In the genomic region with DNA sequence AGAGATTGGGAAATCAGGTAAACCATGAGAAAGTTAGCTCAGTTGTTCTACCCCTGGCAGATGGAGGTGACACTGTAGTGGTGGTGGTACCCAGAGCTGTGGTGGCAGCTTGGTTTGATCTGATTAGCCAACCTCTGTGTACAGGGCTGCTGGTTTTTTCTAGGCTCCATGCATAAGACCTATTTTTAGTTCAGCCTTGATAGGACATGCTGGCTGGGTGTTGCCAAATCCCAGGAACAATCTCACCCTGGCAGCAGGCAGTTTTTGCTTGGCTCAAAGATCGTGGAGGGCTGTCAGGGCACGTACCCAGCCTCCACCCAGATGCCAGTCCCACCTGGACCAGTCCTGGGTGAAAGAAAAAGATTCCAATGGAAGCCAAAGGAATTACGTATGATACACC, we compare ENCODE assay signal across 12 mouse cellular contexts.
A peak's percentile ranks its signal among the peaks of the same experiment; 100 is the strongest.
DNase-seq lines count a peak whose midpoint lies in the region; ATAC-seq and TF ChIP-seq lines count a peak whose summit lies in the region.
"Had no signal": no experiment of that assay in that cellular context is flagged by ENCODE, and none has a peak within 500 bp of the region (broad histone marks: within the 10 kb centered on the region; RNA-seq: fewer than 3 reads in every experiment).

No protein-coding gene starts in this region.

- no peaks in the 10 kb centered on the region for H3K36me3 ChIP-seq in kidney, adult 2 months (ENCODE audit: control insufficient read depth, insufficient read depth, low read length)
- no peaks in the 10 kb centered on the region for H3K36me3 ChIP-seq in kidney, embryonic 15.5 days
- no peaks in the 10 kb centered on the region for H3K36me3 ChIP-seq in hindbrain, postnatal 0 days (ENCODE audit: insufficient read depth, low read length)
- H3K36me3 ChIP-seq: G1E had no signal

- intact Hi-C loops in heart, postnatal 36 days (cut with DNase I): no loop called here

- H3K4me3 ChIP-seq in kidney, adult 2 months (ENCODE audit: insufficient read depth, low read depth, low read length): no peak overlapping the region
- H3K4me3 ChIP-seq in kidney, embryonic 15.5 days (replicated peaks): no peak overlapping the region
- no peak overlapping the region for H3K4me3 ChIP-seq in hindbrain, postnatal 0 days (ENCODE audit: low read length)

- H3K27ac ChIP-seq in kidney, adult 2 months (ENCODE audit: insufficient read depth, low read depth, low read length): no peak overlapping the region
- H3K27ac ChIP-seq in kidney, embryonic 15.5 days: no peak overlapping the region
- H3K27ac ChIP-seq in hindbrain, postnatal 0 days: no peak overlapping the region

- H3K4me1 ChIP-seq in kidney, adult 2 months (ENCODE audit: control insufficient read depth, insufficient read depth, low read length): peaks cover 4% of the 10 kb centered on the region; the same call in 1 of the 2 replicates
- H3K4me1 ChIP-seq in kidney, embryonic 15.5 days: peaks cover 9% of the 10 kb centered on the region; the same call in 1 of the 2 replicates
- no peaks in the 10 kb centered on the region for H3K4me1 ChIP-seq in hindbrain, postnatal 0 days (ENCODE audit: insufficient read depth, low read length)

- WGBS in kidney, adult 2 months: 73% methylated on average over 3 of the region's 3 CpGs
- WGBS in kidney, embryonic 15.5 days: 91% methylated on average over 3 of the region's 3 CpGs
- WGBS in hindbrain, postnatal 0 days: 87% methylated on average over 3 of the region's 3 CpGs

- ATAC-seq in kidney, embryonic 15.5 days (replicated peaks; ENCODE audit: low FRiP score): no peak
- no peak for ATAC-seq in CD4-positive, CD25-positive, alpha-beta regulatory T cell, adult 4 months
- no peak for ATAC-seq in hindbrain, postnatal 0 days
- ATAC-seq: activated CD4-positive, CD25-positive, alpha-beta regulatory T cell, adult 4 months had no signal

- H3K4me2 ChIP-seq in kidney, embryonic 15.5 days: no peak overlapping the region
- H3K4me2 ChIP-seq in hindbrain, postnatal 0 days (ENCODE audit: low read depth, low read length): no peak overlapping the region

- no peak for TF ChIP-seq CTCF in kidney, adult 2 months (conservative IDR thresholded peaks at IDR 0.05; ENCODE audit: insufficient read depth, insufficient read length, low read depth, low read length)
- TF ChIP-seq CTCF in hindbrain, postnatal 0 days (IDR thresholded peaks at IDR 0.05; ENCODE audit: low read depth): no peak

- no peaks in the 10 kb centered on the region for H3K9me3 ChIP-seq in kidney, embryonic 15.5 days (replicated peaks)
- no peaks in the 10 kb centered on the region for H3K9me3 ChIP-seq in hindbrain, postnatal 0 days (ENCODE audit: low read length)
- H3K9me3 ChIP-seq: G1E had no signal

- no peaks in the 10 kb centered on the region for H3K27me3 ChIP-seq in kidney, adult 2 months (replicated peaks; ENCODE audit: control insufficient read depth, insufficient read depth, low read length)
- H3K27me3 ChIP-seq in kidney, embryonic 15.5 days: no peaks in the 10 kb centered on the region
- H3K27me3 ChIP-seq in hindbrain, postnatal 0 days (ENCODE audit: insufficient read depth, low read length): no peaks in the 10 kb centered on the region

- no peak overlapping the region for H3K9ac ChIP-seq in kidney, embryonic 15.5 days
- H3K9ac ChIP-seq in hindbrain, postnatal 0 days (replicated peaks; ENCODE audit: low read length): no peak overlapping the region

- peak; percentile 16 for DNase-seq in cerebellum, postnatal 10 days
- no peak for DNase-seq in cerebellum, adult 11 months
- peak; percentile 36 for DNase-seq in kidney, adult 2 months
- DNase-seq in adrenal gland, adult 8-10 months: peak; percentile 48
- DNase-seq in heart, postnatal 36 days: peak; percentile 23 to 40
- no peak for DNase-seq in hindbrain, postnatal 0 days (ENCODE audit: low spot score)
- DNase-seq: kidney, adult 18-20 months; midbrain, embryonic 14.5 days had no signal

- TF ChIP-seq POLR2A in kidney, adult 2 months (IDR thresholded peaks at IDR 0.05; ENCODE audit: low read depth, low read length): no peak

Comparison
In these comparisons a context has a peak if more than half of its experiments do, and no peak if none do; other contexts are left out.
1. DNase-seq: peak in cerebellum, postnatal 10 days (2 of 2), kidney, adult 2 months (single experiment), adrenal gland, adult 8-10 months (single experiment) and heart, postnatal 36 days (2 of 2); none in cerebellum, adult 11 months (single experiment) and hindbrain, postnatal 0 days (single experiment).